Mouse (Mus musculus) MEL (cell line): ENCODE measurements around the gene Ccser1. TPM values are rescaled to one million over a fixed set of nuclear protein-coding genes. Genes with fewer than 3 reads are reported as not detected.

Experiments used
- DNase-seq: peaks from one replicate; pipeline ENCODE4 v3.0.0; 2011; ENCODE audit warnings: low read depth, low spot score
- H3K27ac ChIP-seq: 2 replicates; pipeline ENCODE4 v1.5.1; 2012; ENCODE audit warnings: low read depth, mild to moderate bottlenecking, control low read depth, low read length, moderate library complexity; ENCODE audit not compliant: control insufficient read depth
- H3K27me3 ChIP-seq, 2 experiments: fragments of 150-350 bp in 1 of 2; sonication (generic) in 1 of 2; 2 replicates each; pipeline ENCODE4 v1.6.1; 2012; ENCODE audit warnings: low read length in 2 of 2, mild to moderate bottlenecking in 2 of 2, improper control_type of control experiment in 1 of 2, moderate library complexity in 1 of 2; ENCODE audit not compliant: insufficient read depth in 2 of 2, control insufficient read depth in 1 of 2
- H3K36me3 ChIP-seq, 2 experiments: 2 replicates each; pipeline ENCODE4 v1.6.1; 2012 to 2014; ENCODE audit warnings: low read length in 2 of 2, improper control_type of control experiment in 1 of 2, inconsistent platforms in 1 of 2, mild to moderate bottlenecking in 1 of 2; ENCODE audit not compliant: insufficient read depth in 2 of 2, control insufficient read depth in 1 of 2
- H3K4me1 ChIP-seq, 2 experiments: fragments of 150-350 bp in 1 of 2; sonication (generic) in 1 of 2; 2 replicates each; pipeline ENCODE4 v1.6.1; 2012; ENCODE audit warnings: low read length in 2 of 2, improper control_type of control experiment in 1 of 2, mild to moderate bottlenecking in 1 of 2; ENCODE audit not compliant: insufficient read depth in 2 of 2, control insufficient read depth in 1 of 2
- H3K4me3 ChIP-seq, 2 experiments: fragments of 150-350 bp in 1 of 2; sonication (generic) in 1 of 2; 2 replicates each; pipeline ENCODE4 v1.5.1; 2012; ENCODE audit warnings: low read depth in 2 of 2, low read length in 2 of 2, mild to moderate bottlenecking in 2 of 2, moderate library complexity in 2 of 2, control low read depth in 1 of 2, improper control_type of control experiment in 1 of 2; ENCODE audit not compliant: control insufficient read depth in 1 of 2, insufficient read depth in 1 of 2
- H3K79me2 ChIP-seq: 2 replicates; pipeline ENCODE4 v1.6.1; 2012; ENCODE audit warnings: mild to moderate bottlenecking, low read length, moderate library complexity; ENCODE audit not compliant: control insufficient read depth, poor library complexity, insufficient read depth
- H3K9ac ChIP-seq: 2 replicates; pipeline ENCODE4 v1.6.1; 2012; ENCODE audit warnings: low read depth, mild to moderate bottlenecking, control low read depth, low read length, moderate library complexity; ENCODE audit not compliant: control insufficient read depth, poor library complexity, severe bottlenecking
- H3K9me3 ChIP-seq: fragments of 150-350 bp; sonication (generic); replicated peaks from 2 replicates; pipeline ENCODE4 v1.6.1; 2012; ENCODE audit warnings: mild to moderate bottlenecking, low read length, improper control_type of control experiment, moderate library complexity; ENCODE audit not compliant: insufficient read depth
- BHLHE40 ChIP-seq: IDR thresholded peaks from 2 replicates; pipeline ENCODE4 v1.6.1; 2012; ENCODE audit warnings: low read depth, mild to moderate bottlenecking, inconsistent platforms, low read length, improper control_type of control experiment, borderline replicate concordance
- CHD1 ChIP-seq: IDR thresholded peaks from 2 replicates; pipeline ENCODE4 v1.6.1; 2012; ENCODE audit warnings: low read depth, mild to moderate bottlenecking, inconsistent platforms, low read length, improper control_type of control experiment
- CTCF ChIP-seq, 3 experiments: IDR thresholded peaks in 2 of 3; conservative IDR thresholded peaks in 1 of 3; 2 replicates each; pipeline ENCODE4 v1.5.1; 2011 to 2012; ENCODE audit warnings: low read length in 3 of 3, low read depth in 2 of 3, mild to moderate bottlenecking in 2 of 3, improper control_type of control experiment in 1 of 3, inconsistent platforms in 1 of 3, mixed read lengths in 1 of 3, moderate library complexity in 1 of 3; ENCODE audit not compliant: control insufficient read depth in 1 of 3, insufficient read depth in 1 of 3, poor library complexity in 1 of 3, severe bottlenecking in 1 of 3
- E2F4 ChIP-seq: IDR thresholded peaks from 2 replicates; pipeline ENCODE4 v1.6.1; 2011; ENCODE audit warnings: low read depth, low read length, improper control_type of control experiment, borderline replicate concordance
- ELF1 ChIP-seq: IDR thresholded peaks from 2 replicates; pipeline ENCODE4 v1.6.1; 2014; ENCODE audit warnings: low read depth, mild to moderate bottlenecking, inconsistent platforms, low read length, improper control_type of control experiment, moderate library complexity
- ETS1 ChIP-seq: IDR thresholded peaks from 2 replicates; pipeline ENCODE4 v1.6.1; 2012; ENCODE audit warnings: low read depth, mild to moderate bottlenecking, inconsistent platforms, low read length, improper control_type of control experiment, moderate library complexity
- JUND ChIP-seq: IDR thresholded peaks from 2 replicates; pipeline ENCODE4 v1.6.1; 2011; ENCODE audit warnings: low read depth, mild to moderate bottlenecking, improper control_type of control experiment, low read length
- KAT2A ChIP-seq: conservative IDR thresholded peaks from 2 replicates; pipeline ENCODE4 v1.6.1; 2012; ENCODE audit warnings: low read depth, low read length, improper control_type of control experiment, inconsistent platforms
- MAZ ChIP-seq: IDR thresholded peaks from 2 replicates; pipeline ENCODE4 v1.6.1; 2012; ENCODE audit warnings: low read depth, mild to moderate bottlenecking, inconsistent platforms, low read length, improper control_type of control experiment
- MEF2A ChIP-seq: IDR thresholded peaks from 2 replicates; pipeline ENCODE4 v1.6.1; 2014; ENCODE audit warnings: low read depth, mild to moderate bottlenecking, inconsistent platforms, low read length, improper control_type of control experiment; ENCODE audit not compliant: poor library complexity, insufficient replicate concordance, severe bottlenecking; ENCODE audit errors: extremely low read depth
- MXI1 ChIP-seq: IDR thresholded peaks from 2 replicates; pipeline ENCODE4 v1.6.1; 2011; ENCODE audit warnings: mild to moderate bottlenecking, low read depth, low read length, improper control_type of control experiment
- MYC ChIP-seq: IDR thresholded peaks from 2 replicates; pipeline ENCODE4 v1.6.1; 2011; ENCODE audit warnings: low read depth, mild to moderate bottlenecking, low read length, improper control_type of control experiment, moderate library complexity
- POLR2A ChIP-seq, 2 experiments: IDR thresholded peaks; 2 replicates each; pipeline ENCODE4 v1.6.1; 2011 to 2012; ENCODE audit warnings: low read length in 2 of 2, mild to moderate bottlenecking in 2 of 2, control low read depth in 1 of 2, improper control_type of control experiment in 1 of 2, low read depth in 1 of 2, moderate library complexity in 1 of 2; ENCODE audit not compliant: control insufficient read depth in 1 of 2, insufficient read depth in 1 of 2, poor library complexity in 1 of 2
- RAD21 ChIP-seq: IDR thresholded peaks from 2 replicates; pipeline ENCODE4 v1.6.1; 2011; ENCODE audit warnings: mild to moderate bottlenecking, low read depth, low read length, improper control_type of control experiment
- RCOR1 ChIP-seq: IDR thresholded peaks from 2 replicates; pipeline ENCODE4 v1.6.1; 2012; ENCODE audit warnings: low read depth, mild to moderate bottlenecking, inconsistent platforms, low read length, improper control_type of control experiment
- SIN3A ChIP-seq: IDR thresholded peaks from 2 replicates; pipeline ENCODE4 v1.6.1; 2012; ENCODE audit warnings: low read length, improper control_type of control experiment, inconsistent platforms
- TAL1 ChIP-seq: IDR thresholded peaks from 2 replicates; pipeline ENCODE4 v1.6.1; 2012; ENCODE audit warnings: mild to moderate bottlenecking, inconsistent platforms, low read length, moderate library complexity, mixed read lengths
- UBTF ChIP-seq: IDR thresholded peaks from 2 replicates; pipeline ENCODE4 v1.6.1; 2012; ENCODE audit warnings: low read depth, mild to moderate bottlenecking, inconsistent platforms, low read length, improper control_type of control experiment, moderate library complexity, borderline replicate concordance; ENCODE audit not compliant: insufficient read depth
- ZC3H11A ChIP-seq: IDR thresholded peaks from 2 replicates; pipeline ENCODE4 v1.6.1; 2012; ENCODE audit warnings: low read depth, mild to moderate bottlenecking, inconsistent platforms, low read length, improper control_type of control experiment
- ZNF384 ChIP-seq: IDR thresholded peaks from 2 replicates; pipeline ENCODE4 v1.6.1; 2012; ENCODE audit warnings: low read depth, mild to moderate bottlenecking, inconsistent platforms, low read length, improper control_type of control experiment
- polyA plus RNA-seq, 2 experiments: library from polyadenylated mRNA; stranded (reverse) in 1 of 2; unstranded in 1 of 2; fragments of >175 nt in 1 of 2; fragments of >200 nt in 1 of 2; gene quantifications; 2 replicates each; pipeline versions ENCODE4 v1.2.1 to v1.2.4; 2012; ENCODE audit warnings: low replicate concordance in 2 of 2, low read depth in 1 of 2; ENCODE audit not compliant: insufficient read length in 2 of 2, insufficient read depth in 1 of 2, missing spikeins in 1 of 2
- total RNA-seq: library from RNA; depleted of rRNA; stranded (reverse); fragments of 300-350 nt; gene quantifications from 2 replicates; pipeline ENCODE4 v1.2.3, GENCODE M21; 2012

The Ccser1 gene
- total and polyA plus RNA-seq, 3 experiments: not detected

- H3K36me3 ChIP-seq: no peaks in the 10 kb centered on the region
- no peak overlapping the region for H3K4me3 ChIP-seq
- no peaks in the 10 kb centered on the region for H3K79me2 ChIP-seq
- H3K4me1 ChIP-seq: no peaks in the 10 kb centered on the region
- TF ChIP-seq TAL1: no peak
- H3K9ac ChIP-seq: no peak overlapping the region
- H3K27ac ChIP-seq: no peak overlapping the region
- no peaks in the 10 kb centered on the region for H3K9me3 ChIP-seq
- H3K27me3 ChIP-seq: no peaks in the 10 kb centered on the region
- DNase-seq: no peak
Observed at GRCm38 (mm10) chr6:61176126-61176525, 4.0 kb upstream of the Ccser1 start.

DNA sequence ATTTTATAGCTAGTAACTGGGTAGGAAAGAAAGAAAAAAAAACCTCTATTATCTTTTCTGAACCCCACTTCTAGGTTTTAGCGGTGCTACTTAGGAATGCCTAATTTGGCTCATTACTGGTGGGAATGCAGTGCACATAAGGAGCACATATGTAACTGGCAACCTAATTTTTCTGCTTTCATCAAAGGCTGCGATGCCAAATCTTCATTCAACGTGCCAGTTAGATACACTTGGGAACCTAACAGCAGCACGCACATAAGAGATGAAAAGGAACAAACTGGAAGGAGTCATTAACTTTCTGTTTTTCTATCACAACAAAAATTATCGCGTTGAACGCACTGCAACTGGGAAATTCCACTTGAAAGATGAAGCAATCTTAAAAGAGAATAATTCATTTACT, 2.6 kb upstream of the Ccser1 start:
- TF ChIP-seq BHLHE40 (no peak), MXI1 (no peak), E2F4 (no peak), ZNF384 (no peak), ZC3H11A (no peak), RAD21 (no peak), SIN3A (no peak), CTCF (IDR thresholded peaks at IDR 0.05 in 2 of 3, conservative IDR thresholded peaks at IDR 0.05 in 1 of 3; ENCODE audit: control insufficient read depth in 1 of 3, insufficient read depth in 1 of 3, low read depth in 2 of 3, low read length in 3 of 3, poor library complexity in 1 of 3, severe bottlenecking in 1 of 3) (no peak), ETS1 (no peak), JUND (no peak), ELF1 (no peak), UBTF (no peak), POLR2A (IDR thresholded peaks at IDR 0.05; ENCODE audit: control insufficient read depth in 1 of 2, insufficient read depth in 1 of 2, low read depth in 1 of 2, low read length in 2 of 2, poor library complexity in 1 of 2) (no peak), MYC (no peak), MAZ (no peak), CHD1 (no peak), MEF2A (no peak), RCOR1 (no peak), KAT2A (no peak)
- no peak overlapping the region for H3K9ac ChIP-seq
- no peak overlapping the region for H3K4me3 ChIP-seq
- H3K27ac ChIP-seq: no peak overlapping the region
- H3K79me2 ChIP-seq: no peaks in the 10 kb centered on the region
- no peak for DNase-seq
- H3K36me3 ChIP-seq: no peaks in the 10 kb centered on the region
- no peaks in the 10 kb centered on the region for H3K9me3 ChIP-seq
- no peaks in the 10 kb centered on the region for H3K27me3 ChIP-seq
- no peaks in the 10 kb centered on the region for H3K4me1 ChIP-seq
